Mouse (Mus musculus) MEL (cell line): Measurements from ENCODE around the gene Dlg2. TPM values are rescaled to one million over a fixed set of nuclear protein-coding genes. Genes with fewer than 3 reads are reported as not detected.

Source experiments
- DNase-seq: peaks from one replicate; pipeline ENCODE4 v3.0.0; 2011; ENCODE audit warnings: low read depth, low spot score
- H3K27ac ChIP-seq: 2 replicates; pipeline ENCODE4 v1.5.1; 2012; ENCODE audit warnings: low read depth, mild to moderate bottlenecking, control low read depth, low read length, moderate library complexity; ENCODE audit not compliant: control insufficient read depth
- H3K27me3 ChIP-seq, 2 experiments: fragments of 150-350 bp in 1 of 2; sonication (generic) in 1 of 2; 2 replicates each; pipeline ENCODE4 v1.6.1; 2012; ENCODE audit warnings: low read length in 2 of 2, mild to moderate bottlenecking in 2 of 2, improper control_type of control experiment in 1 of 2, moderate library complexity in 1 of 2; ENCODE audit not compliant: insufficient read depth in 2 of 2, control insufficient read depth in 1 of 2
- H3K36me3 ChIP-seq, 2 experiments: 2 replicates each; pipeline ENCODE4 v1.6.1; 2012 to 2014; ENCODE audit warnings: low read length in 2 of 2, improper control_type of control experiment in 1 of 2, inconsistent platforms in 1 of 2, mild to moderate bottlenecking in 1 of 2; ENCODE audit not compliant: insufficient read depth in 2 of 2, control insufficient read depth in 1 of 2
- H3K4me1 ChIP-seq, 2 experiments: fragments of 150-350 bp in 1 of 2; sonication (generic) in 1 of 2; 2 replicates each; pipeline ENCODE4 v1.6.1; 2012; ENCODE audit warnings: low read length in 2 of 2, improper control_type of control experiment in 1 of 2, mild to moderate bottlenecking in 1 of 2; ENCODE audit not compliant: insufficient read depth in 2 of 2, control insufficient read depth in 1 of 2
- H3K4me3 ChIP-seq, 2 experiments: fragments of 150-350 bp in 1 of 2; sonication (generic) in 1 of 2; 2 replicates each; pipeline ENCODE4 v1.5.1; 2012; ENCODE audit warnings: low read depth in 2 of 2, low read length in 2 of 2, mild to moderate bottlenecking in 2 of 2, moderate library complexity in 2 of 2, control low read depth in 1 of 2, improper control_type of control experiment in 1 of 2; ENCODE audit not compliant: control insufficient read depth in 1 of 2, insufficient read depth in 1 of 2
- H3K79me2 ChIP-seq: 2 replicates; pipeline ENCODE4 v1.6.1; 2012; ENCODE audit warnings: mild to moderate bottlenecking, low read length, moderate library complexity; ENCODE audit not compliant: control insufficient read depth, poor library complexity, insufficient read depth
- H3K9ac ChIP-seq: 2 replicates; pipeline ENCODE4 v1.6.1; 2012; ENCODE audit warnings: low read depth, mild to moderate bottlenecking, control low read depth, low read length, moderate library complexity; ENCODE audit not compliant: control insufficient read depth, poor library complexity, severe bottlenecking
- H3K9me3 ChIP-seq: fragments of 150-350 bp; sonication (generic); replicated peaks from 2 replicates; pipeline ENCODE4 v1.6.1; 2012; ENCODE audit warnings: mild to moderate bottlenecking, low read length, improper control_type of control experiment, moderate library complexity; ENCODE audit not compliant: insufficient read depth
- CHD2 ChIP-seq: IDR thresholded peaks from 2 replicates; pipeline ENCODE4 v1.6.1; 2011; ENCODE audit warnings: low read length, improper control_type of control experiment
- EP300 ChIP-seq, 2 experiments: IDR thresholded peaks; 2 replicates each; pipeline ENCODE4 v1.6.1; 2011; ENCODE audit warnings: improper control_type of control experiment in 2 of 2, low read length in 2 of 2, low read depth in 1 of 2, mild to moderate bottlenecking in 1 of 2
- ETS1 ChIP-seq: IDR thresholded peaks from 2 replicates; pipeline ENCODE4 v1.6.1; 2012; ENCODE audit warnings: low read depth, mild to moderate bottlenecking, inconsistent platforms, low read length, improper control_type of control experiment, moderate library complexity
- GABPA ChIP-seq: IDR thresholded peaks from 2 replicates; pipeline ENCODE4 v1.6.1; 2012; ENCODE audit warnings: low read depth, mild to moderate bottlenecking, inconsistent platforms, low read length, improper control_type of control experiment, moderate library complexity
- JUND ChIP-seq: IDR thresholded peaks from 2 replicates; pipeline ENCODE4 v1.6.1; 2011; ENCODE audit warnings: low read depth, mild to moderate bottlenecking, improper control_type of control experiment, low read length
- MAFK ChIP-seq: IDR thresholded peaks from 2 replicates; pipeline ENCODE4 v1.6.1; 2011; ENCODE audit warnings: low read depth, mild to moderate bottlenecking, low read length, improper control_type of control experiment, borderline replicate concordance
- MAX ChIP-seq: IDR thresholded peaks from 2 replicates; pipeline ENCODE4 v1.6.1; 2011; ENCODE audit warnings: low read length, improper control_type of control experiment
- MYC ChIP-seq: IDR thresholded peaks from 2 replicates; pipeline ENCODE4 v1.6.1; 2011; ENCODE audit warnings: low read depth, mild to moderate bottlenecking, low read length, improper control_type of control experiment, moderate library complexity
- NELFE ChIP-seq: IDR thresholded peaks from 2 replicates; pipeline ENCODE4 v1.6.1; 2011; ENCODE audit warnings: low read depth, low read length, improper control_type of control experiment
- NRF1 ChIP-seq: IDR thresholded peaks from 2 replicates; pipeline ENCODE4 v1.6.1; 2014; ENCODE audit warnings: low read depth, mild to moderate bottlenecking, inconsistent platforms, low read length, improper control_type of control experiment, moderate library complexity; ENCODE audit not compliant: poor library complexity, insufficient read depth, severe bottlenecking
- POLR2AphosphoS2 ChIP-seq: IDR thresholded peaks from 2 replicates; pipeline ENCODE4 v1.6.1; 2011; ENCODE audit warnings: low read length, improper control_type of control experiment
- RAD21 ChIP-seq: IDR thresholded peaks from 2 replicates; pipeline ENCODE4 v1.6.1; 2011; ENCODE audit warnings: mild to moderate bottlenecking, low read depth, low read length, improper control_type of control experiment
- SIN3A ChIP-seq: IDR thresholded peaks from 2 replicates; pipeline ENCODE4 v1.6.1; 2012; ENCODE audit warnings: low read length, improper control_type of control experiment, inconsistent platforms
- SMC3 ChIP-seq: IDR thresholded peaks from 2 replicates; pipeline ENCODE4 v1.6.1; 2011; ENCODE audit warnings: low read depth, low read length, improper control_type of control experiment
- TAL1 ChIP-seq: IDR thresholded peaks from 2 replicates; pipeline ENCODE4 v1.6.1; 2012; ENCODE audit warnings: mild to moderate bottlenecking, inconsistent platforms, low read length, moderate library complexity, mixed read lengths
- TBP ChIP-seq: IDR thresholded peaks from 2 replicates; pipeline ENCODE4 v1.8.0; 2011; ENCODE audit warnings: low read depth, low read length, improper control_type of control experiment
- TCF12 ChIP-seq: IDR thresholded peaks from 2 replicates; pipeline ENCODE4 v1.6.1; 2014; ENCODE audit warnings: low read depth, mild to moderate bottlenecking, inconsistent platforms, low read length, improper control_type of control experiment, moderate library complexity
- UBTF ChIP-seq: IDR thresholded peaks from 2 replicates; pipeline ENCODE4 v1.6.1; 2012; ENCODE audit warnings: low read depth, mild to moderate bottlenecking, inconsistent platforms, low read length, improper control_type of control experiment, moderate library complexity, borderline replicate concordance; ENCODE audit not compliant: insufficient read depth
- USF1 ChIP-seq: IDR thresholded peaks from 2 replicates; pipeline ENCODE4 v1.6.1; 2014; ENCODE audit warnings: low read depth, mild to moderate bottlenecking, inconsistent platforms, low read length, improper control_type of control experiment, moderate library complexity
- USF2 ChIP-seq, 2 experiments: IDR thresholded peaks; 2 replicates each; pipeline ENCODE4 v1.6.1; 2011 to 2012; ENCODE audit warnings: improper control_type of control experiment in 2 of 2, low read length in 2 of 2, borderline replicate concordance in 1 of 2, inconsistent platforms in 1 of 2, low read depth in 1 of 2, mild to moderate bottlenecking in 1 of 2; ENCODE audit not compliant: insufficient read depth in 1 of 2
- ZC3H11A ChIP-seq: IDR thresholded peaks from 2 replicates; pipeline ENCODE4 v1.6.1; 2012; ENCODE audit warnings: low read depth, mild to moderate bottlenecking, inconsistent platforms, low read length, improper control_type of control experiment
- ZKSCAN1 ChIP-seq: IDR thresholded peaks from 2 replicates; pipeline ENCODE4 v1.6.1; 2012; ENCODE audit warnings: low read depth, mild to moderate bottlenecking, inconsistent platforms, low read length, improper control_type of control experiment, moderate library complexity
- ZNF384 ChIP-seq: IDR thresholded peaks from 2 replicates; pipeline ENCODE4 v1.6.1; 2012; ENCODE audit warnings: low read depth, mild to moderate bottlenecking, inconsistent platforms, low read length, improper control_type of control experiment
- polyA plus RNA-seq, 2 experiments: library from polyadenylated mRNA; stranded (reverse) in 1 of 2; unstranded in 1 of 2; fragments of >175 nt in 1 of 2; fragments of >200 nt in 1 of 2; gene quantifications; 2 replicates each; pipeline versions ENCODE4 v1.2.1 to v1.2.4; 2012; ENCODE audit warnings: low replicate concordance in 2 of 2, low read depth in 1 of 2; ENCODE audit not compliant: insufficient read length in 2 of 2, insufficient read depth in 1 of 2, missing spikeins in 1 of 2
- total RNA-seq: library from RNA; depleted of rRNA; stranded (reverse); fragments of 300-350 nt; gene quantifications from 2 replicates; pipeline ENCODE4 v1.2.3, GENCODE M21; 2012

The Dlg2 gene
- total and polyA plus RNA-seq, 3 experiments: 0.04 TPM; not detected in 2

- Histone ChIP-seq H3K36me3 (no peaks in the 10 kb centered on the region), H3K4me3 (no peak overlapping the region), H3K27me3 (no peaks in the 10 kb centered on the region), H3K9me3 (no peaks in the 10 kb centered on the region), H3K4me1 (no peaks in the 10 kb centered on the region), H3K27ac (no peak overlapping the region), H3K79me2 (no peaks in the 10 kb centered on the region), H3K9ac (no peak overlapping the region)
- no peak for DNase-seq
- TF ChIP-seq GABPA: no peak
- no peak for TF ChIP-seq ZKSCAN1
- no peak for TF ChIP-seq ETS1
- no peak for TF ChIP-seq RAD21
- TF ChIP-seq ZC3H11A: no peak
- TF ChIP-seq POLR2AphosphoS2: no peak
- TF ChIP-seq MYC: no peak
- TF ChIP-seq USF1: no peak
- TF ChIP-seq NELFE: no peak
- no peak for TF ChIP-seq USF2 (IDR thresholded peaks at IDR 0.05; ENCODE audit: borderline replicate concordance in 1 of 2, insufficient read depth in 1 of 2, low read depth in 1 of 2, low read length in 2 of 2)
- no peak for TF ChIP-seq TCF12
- no peak for TF ChIP-seq SIN3A
These were observed 622.0 kb downstream of the Dlg2 start for GRCm38 (mm10) chr7:91098521-91098920.

GRCm38 (mm10) chr7:91109575-91109974 lies 633.1 kb downstream of the Dlg2 start:
- no peak overlapping the region for H3K9ac ChIP-seq
- no peaks in the 10 kb centered on the region for H3K36me3 ChIP-seq
- H3K4me3 ChIP-seq: no peak overlapping the region
- H3K27me3 ChIP-seq: no peaks in the 10 kb centered on the region
- H3K4me1 ChIP-seq: no peaks in the 10 kb centered on the region
- TF ChIP-seq UBTF: no peak
- no peak for TF ChIP-seq NRF1
- no peak for TF ChIP-seq SMC3
- no peak for TF ChIP-seq TBP
- no peak for TF ChIP-seq SIN3A
- TF ChIP-seq JUND: no peak
- TF ChIP-seq EP300 (IDR thresholded peaks at IDR 0.05; ENCODE audit: low read depth in 1 of 2, low read length in 2 of 2): no peak
- TF ChIP-seq CHD2: no peak
- TF ChIP-seq MAX: no peak
- TF ChIP-seq ETS1: no peak
- TF ChIP-seq ZC3H11A: no peak
- no peak for TF ChIP-seq ZNF384
- no peak for TF ChIP-seq TAL1
- TF ChIP-seq MAFK: no peak
- DNase-seq: no peak
- H3K27ac ChIP-seq: no peak overlapping the region
- no peaks in the 10 kb centered on the region for H3K79me2 ChIP-seq
- H3K9me3 ChIP-seq: no peaks in the 10 kb centered on the region
